Mouse (Mus musculus) hindbrain, postnatal 0 days (tissue): Measurements from ENCODE around the gene Tmem150c. TPM values are rescaled to one million over a fixed set of nuclear protein-coding genes. Genes with fewer than 3 reads are reported as not detected.

Experiments used
- ATAC-seq: fragments of 200-750 bp; cut with Nextera tagmentation; 2 replicates; pipeline ENCODE4 v1.8.0; 2017; ENCODE audit warnings: mild to moderate bottlenecking, moderate TSS enrichment, moderate library complexity
- DNase-seq: peaks from one replicate; pipeline ENCODE4 v3.0.0-alpha.2; 2015; ENCODE audit warnings: low spot score
- H3K27ac ChIP-seq: fragments of 300-500 bp; sonication (generic); 2 replicates; pipeline ENCODE4 v1.5.1; 2014; ENCODE audit warnings: mild to moderate bottlenecking
- H3K27me3 ChIP-seq: fragments of 300-500 bp; sonication (generic); 2 replicates; pipeline ENCODE4 v1.6.1; 2014; ENCODE audit warnings: low read length, mixed read lengths; ENCODE audit not compliant: insufficient read depth
- H3K36me3 ChIP-seq: fragments of 300-500 bp; sonication (generic); 2 replicates; pipeline ENCODE4 v1.6.1; 2014; ENCODE audit warnings: low read length, mixed read lengths; ENCODE audit not compliant: insufficient read depth
- H3K4me1 ChIP-seq: fragments of 300-500 bp; sonication (generic); 2 replicates; pipeline ENCODE4 v1.6.1; 2014; ENCODE audit warnings: antibody characterized with exemption, low read length, mixed read lengths; ENCODE audit not compliant: insufficient read depth
- H3K4me2 ChIP-seq: fragments of 300-500 bp; sonication (generic); 2 replicates; pipeline ENCODE4 v1.6.1; 2014; ENCODE audit warnings: low read depth, mild to moderate bottlenecking, low read length, moderate library complexity, mixed read lengths
- H3K4me3 ChIP-seq: fragments of 300-500 bp; sonication (generic); 2 replicates; pipeline ENCODE4 v1.5.1; 2014; ENCODE audit warnings: low read length
- H3K9ac ChIP-seq: fragments of 300-500 bp; sonication (generic); replicated peaks from 2 replicates; pipeline ENCODE4 v1.6.1; 2014; ENCODE audit warnings: mild to moderate bottlenecking, low read length, moderate library complexity, mixed read lengths
- H3K9me3 ChIP-seq: fragments of 300-500 bp; sonication (generic); 2 replicates; pipeline ENCODE4 v1.6.1; 2016; ENCODE audit warnings: low read length, mixed read lengths
- CTCF ChIP-seq: IDR thresholded peaks from 2 replicates; pipeline ENCODE4 v1.5.1; 2016; ENCODE audit warnings: antibody characterized with exemption, control low read depth, low read depth
- WGBS: fragments of 180-500 bp; shearing (Covaris S2); extraction: QIAGEN DNeasy Blood & Tissue Kit; methylation state at CpG from one replicate; pipeline ENCODE4 v1.1.7; 2014; 5-methylcytosine and 5-hydroxymethylcytosine counted together
- polyA plus RNA-seq: library from polyadenylated mRNA; unstranded; fragments of >200 nt; fragmentation: Nextera tagmentation; extraction: Ambion mirVana; gene quantifications from 2 replicates; pipeline ENCODE4 v1.2.1, GENCODE M21; 2015
- total RNA-seq: library from RNA; depleted of rRNA; stranded (reverse); fragments of >200 nt; gene quantifications from 2 replicates; pipeline ENCODE4 v1.2.3, GENCODE M21; 2014

Tmem150c gene
- total and polyA plus RNA-seq, 2 experiments from 2014 or later, result 32.7 to 59.5 TPM

DNA sequence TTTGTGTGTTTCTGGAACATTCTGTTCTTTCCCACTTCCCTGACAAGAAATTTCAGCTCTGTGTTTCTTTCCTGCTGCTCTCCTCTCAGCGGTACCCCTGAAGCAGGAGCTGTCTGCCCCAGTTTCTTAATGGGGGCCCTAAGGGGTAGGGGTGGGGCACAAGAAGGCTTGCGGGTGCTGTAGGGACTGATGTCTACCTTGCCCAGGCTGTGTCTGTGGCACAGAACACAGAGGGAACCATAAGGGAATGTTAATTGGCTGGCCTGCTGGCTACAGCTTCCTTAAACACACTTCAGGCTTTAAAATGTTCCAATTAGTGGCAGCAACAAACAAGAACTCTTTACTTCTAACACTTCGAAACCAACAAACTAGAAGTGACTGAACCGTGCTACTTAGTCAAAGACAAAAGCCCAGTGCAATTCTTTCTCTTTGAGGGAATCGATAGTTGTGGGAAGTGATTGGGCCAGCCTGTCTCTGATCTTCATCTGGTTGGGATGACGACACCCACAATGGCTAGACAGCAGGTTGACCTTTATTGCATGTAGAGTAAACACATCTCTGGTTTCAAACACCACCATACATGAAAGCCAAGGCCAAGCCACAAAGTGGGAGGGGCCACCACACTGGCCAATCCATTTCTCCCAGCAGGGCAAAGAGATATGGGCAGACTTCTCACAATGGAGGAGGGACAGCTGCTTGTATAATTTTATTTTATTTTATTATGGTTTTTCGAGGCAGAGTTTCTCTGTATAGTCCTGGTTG is 39.7 kb upstream of the Tmem150c start:
- Histone ChIP-seq H3K9ac (no peak overlapping the region), H3K4me2 (no peak overlapping the region), H3K27me3 (no peaks in the 10 kb centered on the region), H3K4me3 (no peak overlapping the region), H3K9me3 (no peaks in the 10 kb centered on the region), H3K27ac (no peak overlapping the region), H3K36me3 (no peaks in the 10 kb centered on the region), H3K4me1 (peaks cover 8% of the 10 kb centered on the region)
- ATAC-seq (no peak), DNase-seq (no peak)
- TF ChIP-seq CTCF, result no peak
- WGBS, result 77% methylated on average over 7 of the region's 7 CpGs

DNA sequence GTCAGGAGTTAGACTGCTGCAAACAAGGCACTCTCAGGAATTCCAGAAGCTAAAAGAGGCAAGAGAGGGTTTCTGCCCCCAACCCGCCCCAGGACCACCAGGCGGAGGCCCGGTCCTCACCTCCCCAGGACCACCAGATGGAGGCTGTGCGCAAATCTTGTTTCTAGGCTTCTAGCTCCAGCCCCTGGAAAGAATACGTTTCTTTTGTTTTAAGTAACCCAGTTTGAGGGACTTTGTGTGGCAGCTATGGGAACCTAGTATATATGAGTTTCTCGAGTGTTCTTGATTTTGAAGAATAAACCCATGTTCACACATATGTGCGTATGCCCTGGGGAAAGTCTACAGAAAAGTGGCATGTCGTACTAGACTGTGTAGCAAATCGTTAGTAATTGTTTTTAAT is 37.9 kb upstream of the Tmem150c start:
- no peak for TF ChIP-seq CTCF

DNA sequence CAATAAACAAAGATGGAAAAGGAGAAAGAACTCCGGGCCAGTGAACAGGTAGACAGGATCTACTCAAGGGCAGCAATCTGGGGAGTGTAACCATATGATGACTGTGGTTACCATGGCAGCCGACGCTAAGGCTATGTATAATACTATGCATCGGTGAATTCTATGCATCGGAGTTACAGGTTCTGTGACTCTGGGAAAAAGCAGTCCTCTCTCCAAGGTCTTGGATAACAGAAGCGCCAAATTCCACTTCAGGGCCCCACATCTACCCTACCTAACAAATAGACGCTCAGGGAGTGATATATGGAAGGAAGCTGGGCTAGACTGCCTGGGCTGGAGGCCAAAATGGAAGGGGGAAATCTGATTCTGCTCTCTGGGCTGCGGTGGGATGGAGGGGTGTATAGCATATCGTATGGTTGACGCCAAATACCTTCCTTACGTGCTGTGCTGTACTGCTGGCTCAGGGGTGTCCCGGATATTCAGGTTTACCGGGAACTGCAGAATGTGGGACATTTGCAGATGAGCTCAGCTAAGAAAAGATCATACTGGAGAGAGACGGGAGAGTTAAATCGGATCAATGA is 37.3 kb upstream of the Tmem150c start:
- TF ChIP-seq CTCF, result no peak
- Histone ChIP-seq H3K27me3 (no peaks in the 10 kb centered on the region), H3K27ac (no peak overlapping the region; the same call in 1 of the 2 replicates), H3K4me3 (no peak overlapping the region), H3K4me2 (no peak overlapping the region), H3K9ac (no peak overlapping the region), H3K4me1 (peaks cover 8% of the 10 kb centered on the region), H3K9me3 (no peaks in the 10 kb centered on the region), H3K36me3 (no peaks in the 10 kb centered on the region)
- 38% methylated on average over 15 of the region's 15 CpGs for WGBS
- no peak for ATAC-seq
- peak; percentile 55 for DNase-seq

More for the DNA sequence above, 37.9 kb upstream of the Tmem150c start:
- Histone ChIP-seq H3K27ac (no peak overlapping the region), H3K4me2 (no peak overlapping the region), H3K27me3 (no peaks in the 10 kb centered on the region), H3K4me3 (no peak overlapping the region), H3K36me3 (no peaks in the 10 kb centered on the region), H3K4me1 (peaks cover 8% of the 10 kb centered on the region), H3K9me3 (no peaks in the 10 kb centered on the region), H3K9ac (no peak overlapping the region)
- DNase-seq (no peak), ATAC-seq (no peak)
- 56% methylated on average over 9 of the region's 9 CpGs for WGBS

DNA sequence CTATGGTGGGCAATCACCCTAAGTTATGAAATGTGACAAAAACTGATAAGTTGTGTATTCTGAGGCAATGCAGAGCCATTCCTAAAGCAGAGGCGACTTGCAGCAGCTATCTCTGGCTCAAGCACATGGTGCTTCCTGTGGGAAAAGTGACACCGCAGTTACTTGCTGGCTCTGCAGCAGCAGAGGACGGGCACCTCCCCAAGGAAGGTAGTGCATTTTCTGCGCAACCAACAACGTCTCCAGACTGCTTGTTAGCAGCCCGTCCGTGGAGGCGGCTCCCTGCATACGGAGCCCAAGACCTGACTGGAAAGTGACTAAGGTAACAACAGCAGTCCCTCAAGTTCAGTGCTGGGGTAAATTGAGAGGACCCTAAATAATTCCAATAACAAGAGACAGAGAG is 36.8 kb upstream of the Tmem150c start:
- H3K27me3 ChIP-seq, result no peaks in the 10 kb centered on the region
- no peak for TF ChIP-seq CTCF
- H3K9ac ChIP-seq, result no peak overlapping the region
- ATAC-seq (no peak), DNase-seq (no peak)
- WGBS, result 71% methylated on average over 9 of the region's 9 CpGs
- H3K4me1 ChIP-seq, result peaks cover 8% of the 10 kb centered on the region
- no peak overlapping the region for H3K27ac ChIP-seq
- no peak overlapping the region for H3K4me2 ChIP-seq
- H3K36me3 ChIP-seq, result no peaks in the 10 kb centered on the region
- H3K9me3 ChIP-seq, result no peaks in the 10 kb centered on the region
- H3K4me3 ChIP-seq, result no peak overlapping the region

DNA sequence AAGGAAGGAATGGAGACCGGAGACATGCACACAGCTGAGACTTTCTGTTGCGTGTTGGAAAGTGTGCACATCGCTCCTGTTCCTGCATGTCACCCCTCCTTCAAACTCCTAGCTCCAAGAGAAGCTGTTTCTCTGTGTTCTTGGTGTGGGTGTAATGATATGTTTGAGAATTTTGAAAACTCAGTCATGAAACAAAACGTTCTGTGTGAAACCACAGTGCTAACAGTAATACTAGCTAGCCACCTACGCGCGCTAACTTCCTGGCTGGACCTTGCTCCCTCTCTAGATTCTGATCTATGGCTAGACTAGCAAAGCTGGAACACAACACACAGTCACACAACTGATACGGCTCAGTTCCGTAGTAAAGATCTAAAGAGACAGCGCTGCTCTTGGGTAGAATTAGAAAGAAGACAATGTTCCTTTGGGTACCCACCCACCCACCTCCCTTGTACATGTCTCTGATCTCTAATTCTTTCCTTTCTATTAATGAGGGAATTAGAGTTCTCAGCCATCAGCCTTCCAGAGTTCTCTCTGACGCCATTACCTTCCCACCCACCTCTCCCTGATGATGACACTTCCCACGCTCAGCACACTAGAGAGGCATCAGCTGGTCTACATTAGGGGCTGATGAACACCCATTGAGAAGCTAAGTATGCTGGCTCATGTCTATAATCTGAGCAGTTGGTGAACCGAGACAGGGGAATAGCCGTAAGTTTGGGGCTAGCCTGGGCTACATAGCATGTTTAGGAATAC is 32.0 kb upstream of the Tmem150c start:
- DNase-seq (no peak), ATAC-seq (no peak)
- no peaks in the 10 kb centered on the region for H3K36me3 ChIP-seq
- no peaks in the 10 kb centered on the region for H3K9me3 ChIP-seq
- TF ChIP-seq CTCF, result no peak
- no peak overlapping the region for H3K9ac ChIP-seq
- 93% methylated on average over 14 of the region's 14 CpGs for WGBS
- H3K4me3 ChIP-seq, result no peak overlapping the region
- H3K4me1 ChIP-seq, result no peaks in the 10 kb centered on the region; the same call in 1 of the 2 replicates
- H3K27me3 ChIP-seq, result no peaks in the 10 kb centered on the region
- no peak overlapping the region for H3K4me2 ChIP-seq
- H3K27ac ChIP-seq, result no peak overlapping the region

- Histone ChIP-seq H3K4me1 (no peaks in the 10 kb centered on the region), H3K9me3 (no peaks in the 10 kb centered on the region), H3K36me3 (no peaks in the 10 kb centered on the region), H3K4me2 (no peak overlapping the region), H3K4me3 (no peak overlapping the region), H3K9ac (no peak overlapping the region), H3K27me3 (no peaks in the 10 kb centered on the region), H3K27ac (no peak overlapping the region)
- no peak for DNase-seq
- no peak for TF ChIP-seq CTCF
- no peak for ATAC-seq
- 79% methylated on average over 3 of the region's 3 CpGs for WGBS
Observed at GRCm38 (mm10) chr5:100187035-100187901, 27.7 kb upstream of the Tmem150c start.
